Mouse (Mus musculus): ENCODE results near the gene Sorl1. TPM values are rescaled to one million over a fixed set of nuclear protein-coding genes. Genes with fewer than 3 reads are reported as not detected.

Sorl1 gene
- total RNA-seq, 2 experiments from 2014 or later = 12.5 to 13.3 TPM

DNA sequence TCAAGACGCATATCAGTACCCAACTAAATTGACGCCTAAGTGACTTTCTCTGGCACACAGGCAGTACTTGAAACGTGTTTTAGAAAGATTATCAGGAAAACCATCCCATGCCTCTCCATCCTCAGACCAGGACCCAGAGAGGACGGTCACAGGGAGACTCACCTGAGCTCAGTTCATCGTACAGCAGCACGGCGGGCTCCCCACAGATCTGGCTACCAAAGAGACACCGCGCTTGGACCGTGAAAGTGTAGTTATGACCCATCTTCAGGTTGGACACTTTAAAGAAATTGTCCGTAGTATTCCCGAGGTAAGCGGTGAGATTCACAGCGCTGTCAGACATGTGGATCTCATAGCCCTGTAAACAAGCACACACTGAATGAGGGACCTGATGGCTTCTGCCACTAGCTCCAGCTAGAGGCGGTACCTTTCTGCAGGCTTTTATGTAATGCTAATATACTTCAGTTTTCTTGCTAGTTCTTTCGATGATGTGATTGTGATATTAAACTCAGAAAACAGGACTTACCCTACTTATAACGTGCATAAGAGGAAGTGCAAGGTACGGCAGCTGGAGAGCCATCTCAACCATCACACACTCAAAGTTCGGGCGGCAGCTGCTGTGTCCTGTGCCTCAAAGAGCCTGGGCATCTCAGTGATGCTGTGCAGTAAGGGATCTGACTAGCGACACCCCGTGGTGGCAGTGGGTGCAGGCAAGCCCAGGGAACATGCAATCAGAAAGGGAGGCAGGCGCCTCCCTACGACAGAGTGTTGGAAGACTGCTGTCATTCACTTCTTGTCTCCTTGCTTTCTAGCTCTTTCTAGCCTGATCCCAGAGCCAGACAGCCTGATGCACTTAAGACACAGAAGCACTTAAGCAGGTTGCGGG, 150.1 kb downstream of the Sorl1 start:
- intact Hi-C loops (cut with DNase I) = no loop called here
- peak; percentile 14 to 55 for DNase-seq

DNA sequence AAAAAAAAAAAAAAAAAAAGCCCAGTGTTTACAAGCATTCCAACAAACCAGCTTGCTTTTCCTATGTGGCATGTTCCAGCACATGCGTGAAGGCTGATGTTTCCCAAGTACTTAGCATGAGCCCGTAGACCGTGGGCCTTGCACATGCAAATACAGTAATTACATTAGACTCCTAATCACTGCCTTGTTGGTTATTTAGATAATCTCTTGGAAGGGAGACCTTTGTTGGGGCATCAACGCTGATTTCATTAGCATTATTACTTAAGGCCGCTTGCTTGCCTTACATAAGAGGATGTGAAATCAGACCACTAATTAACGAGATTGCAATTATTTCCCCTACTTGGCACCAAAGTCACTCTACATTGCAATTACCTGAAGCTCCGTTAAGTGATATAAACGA, 154.1 kb downstream of the Sorl1 start:
- no peak for DNase-seq
- intact Hi-C loops (cut with DNase I) = no loop called here

DNA sequence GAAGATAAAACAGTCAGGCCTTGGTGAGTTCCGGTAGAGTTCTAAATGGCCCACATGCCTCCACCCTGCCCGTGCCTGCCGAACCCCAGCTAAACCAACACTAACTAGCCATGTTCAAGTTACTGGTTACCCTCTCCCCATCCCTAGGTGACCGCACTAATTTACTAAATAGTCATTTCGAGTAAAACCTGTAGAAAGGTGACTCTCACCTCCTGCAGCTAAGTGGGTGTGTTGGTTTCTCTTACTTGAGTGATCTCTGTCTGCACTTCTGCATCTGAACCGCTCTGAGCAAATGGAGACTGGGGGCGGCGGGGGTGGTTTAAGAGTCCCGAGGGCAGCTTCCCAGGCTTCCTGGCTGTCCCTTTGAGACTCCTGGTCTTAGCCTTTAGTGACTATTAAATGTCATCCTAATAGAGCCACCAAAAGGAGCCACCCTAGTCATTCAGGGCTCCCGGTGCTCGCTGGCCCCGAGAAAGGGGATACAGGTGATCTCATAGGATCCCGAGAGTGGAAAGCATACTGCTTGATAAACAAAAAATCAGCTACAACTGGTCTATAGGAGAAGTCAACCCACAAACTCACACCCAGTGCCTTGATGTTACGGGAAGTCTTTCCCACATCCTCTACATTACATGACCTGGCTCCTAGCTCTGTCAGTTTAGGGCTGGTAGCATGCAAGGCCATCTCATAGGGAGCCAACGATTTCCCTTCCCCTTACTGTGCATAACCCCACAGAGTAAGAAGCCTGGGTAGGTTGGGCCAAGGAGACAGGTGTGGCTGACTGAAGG, 155.2 kb downstream of the Sorl1 start:
- intact Hi-C loops (cut with DNase I) = no loop called here
- no peak for DNase-seq

DNA sequence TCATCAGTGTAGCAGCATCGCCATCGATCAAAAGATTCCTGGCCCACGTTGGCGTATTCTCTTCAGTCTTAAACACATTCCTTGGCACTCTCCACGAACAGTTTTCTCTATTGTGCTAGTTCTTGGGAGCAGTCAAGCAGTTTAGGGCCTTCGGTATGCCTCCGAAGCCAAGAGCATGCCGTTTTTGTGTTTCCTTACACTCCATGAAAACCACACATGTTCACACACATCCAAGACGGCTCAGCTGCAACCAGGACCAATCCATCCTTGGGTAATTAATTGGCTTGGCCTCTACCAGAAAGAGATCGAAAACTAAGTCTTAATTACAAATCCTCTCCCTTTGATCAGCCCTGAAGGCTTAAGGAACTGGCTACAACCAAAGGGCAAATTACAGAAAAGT, 162.8 kb downstream of the Sorl1 start:
- intact Hi-C loops (cut with DNase I) = no loop called here

DNA sequence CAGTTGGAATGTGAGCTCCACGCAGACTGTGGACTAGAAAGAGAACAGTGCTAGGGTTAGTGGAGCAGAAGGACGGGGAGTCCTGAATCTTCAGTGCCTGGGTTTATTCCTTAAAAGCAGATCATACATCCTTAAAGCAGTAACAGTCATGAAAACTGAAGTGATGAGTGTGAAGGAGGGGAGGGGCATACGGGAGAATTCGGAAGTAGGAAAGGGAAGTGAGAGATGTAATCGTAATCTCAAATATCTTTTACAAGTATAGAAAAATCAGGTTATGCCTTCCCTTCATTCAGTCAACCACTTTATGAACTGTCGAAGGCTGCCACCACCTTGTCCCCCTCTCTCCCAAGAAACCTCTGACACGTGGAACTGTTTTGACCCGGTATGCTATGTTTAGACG, 165.8 kb downstream of the Sorl1 start:
- DNase-seq = no peak
- intact Hi-C loops (cut with DNase I) = no loop called here

More for the DNA sequence above, 162.8 kb downstream of the Sorl1 start:
- DNase-seq = no peak

DNA sequence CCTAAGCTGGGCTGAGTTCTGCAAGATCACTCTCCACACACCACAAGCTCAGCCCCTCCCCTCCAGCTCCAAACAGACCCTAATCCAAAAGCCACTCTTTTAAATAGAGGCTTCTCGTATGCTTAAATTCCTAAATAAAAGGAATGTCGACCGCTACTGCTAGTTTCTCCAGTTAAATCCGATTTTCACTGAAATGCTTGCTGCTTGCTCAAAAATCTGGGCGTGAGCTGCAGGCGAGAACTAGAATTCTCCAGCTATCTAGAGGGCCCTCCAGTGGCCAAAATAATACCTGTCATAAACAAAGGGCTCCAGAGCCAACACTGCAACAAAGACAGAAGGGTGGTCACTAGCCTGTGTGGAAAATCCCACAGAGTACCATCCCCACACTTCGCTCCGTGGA, 170.6 kb downstream of the Sorl1 start:
- peak; percentile 58 to 64 for DNase-seq
- intact Hi-C loops (cut with DNase I) = loop anchor here (5.0 kb wide), 2 partner anchors 561 to 626 kb away; no protein-coding TSS in a partner anchor

DNA sequence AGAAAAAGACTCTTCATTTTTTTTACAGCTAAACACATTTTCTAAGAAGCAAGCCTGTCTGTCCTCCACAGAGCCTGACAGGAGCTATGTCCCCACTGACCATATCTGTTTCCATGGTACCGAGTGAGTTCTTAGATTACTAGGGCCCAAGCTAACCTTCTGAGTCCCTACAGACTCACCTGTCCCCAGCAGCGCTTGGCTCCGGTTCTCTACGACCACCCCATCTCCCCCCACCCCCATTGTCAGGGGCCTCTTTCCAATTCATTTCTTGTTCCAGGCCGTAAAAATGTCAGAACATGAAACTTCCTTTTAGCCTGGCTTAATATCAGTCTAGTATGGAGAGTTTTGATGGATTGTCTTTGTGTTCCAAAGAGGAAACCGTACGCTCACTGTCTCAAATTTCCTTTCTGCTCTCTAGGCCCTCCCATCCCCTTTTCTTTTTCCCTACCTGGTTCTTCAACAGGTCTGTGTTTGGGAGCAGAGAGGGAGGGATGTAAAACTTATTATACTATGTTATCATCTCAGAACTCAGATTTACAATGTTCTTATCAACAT, 171.4 kb downstream of the Sorl1 start:
- intact Hi-C loops (cut with DNase I) = loop anchor here (5.0 kb wide), 2 partner anchors 560 to 625 kb away; no protein-coding TSS in a partner anchor
- DNase-seq = no peak

DNA sequence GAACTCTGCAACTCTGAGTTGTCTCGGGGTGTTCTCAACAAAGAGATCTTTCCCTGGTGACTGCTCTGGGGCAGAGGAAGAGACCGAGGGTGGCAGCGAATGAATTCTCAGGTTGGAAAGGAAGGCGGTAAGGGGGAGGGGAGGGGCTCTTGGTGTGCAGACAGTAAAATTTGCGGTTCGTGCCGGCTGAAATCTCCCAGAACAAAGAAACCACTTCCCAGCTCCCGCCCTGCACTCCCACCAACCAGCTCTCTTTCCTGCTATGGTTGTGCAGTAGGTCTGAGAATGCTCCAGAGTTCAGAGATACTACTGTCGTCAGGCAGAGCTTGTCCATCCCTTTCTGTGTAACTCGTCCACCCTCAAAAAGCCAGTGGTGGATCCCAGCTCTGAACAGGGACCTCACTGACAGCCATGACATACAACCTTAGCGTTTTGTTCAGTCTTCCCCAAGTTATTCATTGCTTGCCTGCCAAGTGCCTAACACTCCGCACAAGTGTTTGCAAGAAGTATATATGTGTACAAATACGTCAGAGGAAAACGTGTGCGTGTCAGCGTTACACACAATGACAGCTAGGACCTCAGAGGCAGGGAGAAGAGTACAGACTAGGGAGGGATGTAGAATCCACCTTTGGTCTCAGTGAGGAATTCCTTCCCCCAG, 172.5 kb downstream of the Sorl1 start:
- DNase-seq = no peak
- intact Hi-C loops (cut with DNase I) = loop anchor here (1.0 to 5.0 kb wide), 5 partner anchors 372 to 722 kb away; no protein-coding TSS in a partner anchor

DNA sequence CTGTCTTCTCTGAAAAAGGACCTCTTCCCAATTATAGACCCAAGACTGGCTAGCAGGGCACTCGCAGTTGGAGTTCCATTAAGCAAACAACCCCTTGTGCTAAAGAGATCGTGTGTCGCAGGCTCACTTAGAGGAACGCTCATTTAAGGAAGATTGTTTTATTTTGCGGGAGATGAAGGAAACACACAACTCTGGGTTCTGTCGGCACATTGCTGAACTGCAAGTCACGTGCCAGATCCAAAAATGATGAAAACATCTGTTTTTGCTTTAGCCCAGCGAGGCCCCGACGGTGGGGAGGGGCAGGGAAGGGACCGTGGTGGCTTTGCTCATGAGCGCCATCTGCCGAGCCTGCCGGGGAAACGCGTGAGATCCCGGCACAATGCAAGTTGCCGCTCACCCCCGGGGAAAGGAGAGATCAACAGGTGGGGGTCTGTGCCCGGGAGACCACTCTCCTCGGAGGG, 173.1 kb downstream of the Sorl1 start:
- peak; percentile 92 to 93 for DNase-seq
- intact Hi-C loops (cut with DNase I) = loop anchor here (1.0 to 5.0 kb wide), 6 partner anchors 61 to 722 kb away; no protein-coding TSS in a partner anchor

DNA sequence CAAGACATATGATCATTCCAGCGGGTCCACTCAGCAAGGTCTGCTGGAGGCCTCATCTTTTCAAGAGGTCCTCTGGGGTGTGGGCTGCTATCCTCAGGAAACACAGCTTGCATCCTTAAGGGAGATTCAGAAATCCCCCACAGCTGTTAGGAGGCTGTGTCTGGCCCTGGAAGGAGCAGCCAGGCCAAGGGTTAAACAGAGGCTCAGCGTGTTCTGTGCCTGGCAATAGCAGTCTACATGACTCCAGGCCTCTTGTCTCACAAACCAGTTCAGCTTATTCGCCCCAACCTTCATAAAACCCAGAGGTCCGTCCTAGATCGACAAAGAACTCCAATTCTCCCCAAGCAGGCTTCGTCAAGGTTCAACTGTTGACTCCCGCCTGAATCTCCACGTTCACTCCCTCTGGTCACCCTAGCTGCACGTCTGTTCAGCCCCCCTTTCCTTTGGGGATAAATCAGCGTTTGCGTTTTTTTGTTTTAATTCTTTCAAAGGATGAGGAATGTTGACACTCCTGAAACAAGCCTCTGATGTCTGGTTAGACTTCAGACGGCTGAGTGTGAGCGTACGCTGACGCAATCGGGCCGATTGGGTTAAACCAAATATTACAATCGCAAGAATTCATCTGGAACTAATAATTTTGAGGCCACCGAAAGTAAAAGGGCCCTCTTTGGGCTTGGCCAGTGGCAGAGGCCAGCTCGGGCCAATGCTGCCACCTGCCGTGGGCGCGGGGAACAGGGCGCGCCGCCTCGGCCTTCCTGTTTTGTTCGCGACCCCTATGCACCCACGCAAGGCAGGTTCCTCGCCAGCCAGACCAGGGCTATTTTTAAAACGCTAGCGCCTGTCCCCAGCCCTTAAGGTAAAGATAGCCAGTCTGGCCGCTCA, 173.7 kb downstream of the Sorl1 start:
- intact Hi-C loops (cut with DNase I) = loop anchor here (1.0 to 5.0 kb wide), 3 partner anchors 60 to 623 kb away; no protein-coding TSS in a partner anchor
- peak; percentile 93 to 94 for DNase-seq

DNA sequence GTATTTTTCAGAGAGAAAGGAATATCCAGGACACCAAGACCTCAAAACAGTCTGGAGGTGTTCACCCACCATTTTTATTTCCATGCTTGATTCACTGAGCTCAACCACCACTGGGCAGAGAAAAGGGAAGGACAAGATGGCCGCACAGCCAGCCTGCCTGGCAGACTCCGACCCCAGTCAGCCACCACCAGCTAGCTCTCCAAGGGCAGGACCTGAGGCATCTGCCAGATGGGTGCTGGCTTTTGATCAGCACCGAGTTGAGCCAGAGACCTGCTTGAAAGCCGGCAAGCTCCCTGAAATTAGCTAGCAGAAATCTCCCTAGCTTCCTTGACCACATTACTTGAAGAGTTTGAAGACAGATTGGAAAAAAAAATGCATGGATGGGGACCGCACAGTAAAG, 174.6 kb downstream of the Sorl1 start:
- intact Hi-C loops (cut with DNase I) = no loop called here
- peak in 1 of 2 experiments; percentile 18 for DNase-seq

DNA sequence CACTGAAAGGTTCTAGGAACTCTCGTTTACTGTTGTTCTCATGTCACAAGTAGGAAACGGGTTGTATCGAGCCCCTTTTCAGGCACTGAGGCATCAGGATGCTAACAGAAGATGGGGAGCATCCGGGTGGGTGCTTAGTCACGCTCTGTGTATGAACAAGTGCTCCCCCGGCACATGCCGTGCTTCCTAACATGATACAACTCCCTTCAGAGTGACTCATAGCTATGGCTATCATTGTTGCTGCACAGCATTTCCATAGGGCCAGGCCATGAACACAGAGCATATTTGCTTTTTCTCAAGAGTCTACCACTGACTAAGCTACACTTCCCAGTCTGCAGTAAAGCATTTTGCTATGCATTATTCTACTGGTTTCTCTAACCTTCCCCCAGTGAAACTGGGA, 179.1 kb downstream of the Sorl1 start:
- intact Hi-C loops (cut with DNase I) = no loop called here
- DNase-seq = no peak

DNA sequence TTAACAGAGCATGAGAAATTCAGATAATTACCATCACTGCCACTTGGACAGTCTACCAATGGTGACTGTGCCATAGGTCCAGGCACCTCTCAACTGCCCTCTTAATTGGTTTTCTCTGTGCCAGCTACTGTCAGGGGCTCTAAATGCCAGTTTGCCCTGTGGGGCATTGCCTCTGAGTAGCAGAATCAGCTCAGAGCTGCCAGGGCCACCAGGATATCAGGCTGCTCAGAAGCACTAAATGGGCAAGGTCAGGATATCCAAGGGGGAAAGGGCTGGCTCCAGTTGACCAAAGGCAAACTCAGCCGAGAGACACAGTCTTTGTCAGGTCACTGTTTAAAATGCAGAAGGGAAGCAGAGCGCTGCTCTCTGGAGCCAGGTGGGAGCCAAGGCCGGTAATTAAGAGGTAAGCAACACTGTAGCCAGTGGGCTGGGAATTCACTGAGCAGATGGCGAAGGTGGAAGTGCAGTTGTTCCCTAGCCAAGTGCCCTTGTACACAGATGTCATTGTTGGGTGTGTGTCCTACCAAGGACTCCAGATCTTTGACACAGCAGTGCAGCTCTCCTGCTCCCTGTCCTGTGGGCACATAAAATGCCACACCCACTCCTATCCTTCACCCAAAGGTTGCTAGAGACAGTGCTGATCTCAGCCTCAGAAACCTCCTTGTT, 181.0 kb downstream of the Sorl1 start:
- intact Hi-C loops (cut with DNase I) = no loop called here
- DNase-seq = no peak

DNA sequence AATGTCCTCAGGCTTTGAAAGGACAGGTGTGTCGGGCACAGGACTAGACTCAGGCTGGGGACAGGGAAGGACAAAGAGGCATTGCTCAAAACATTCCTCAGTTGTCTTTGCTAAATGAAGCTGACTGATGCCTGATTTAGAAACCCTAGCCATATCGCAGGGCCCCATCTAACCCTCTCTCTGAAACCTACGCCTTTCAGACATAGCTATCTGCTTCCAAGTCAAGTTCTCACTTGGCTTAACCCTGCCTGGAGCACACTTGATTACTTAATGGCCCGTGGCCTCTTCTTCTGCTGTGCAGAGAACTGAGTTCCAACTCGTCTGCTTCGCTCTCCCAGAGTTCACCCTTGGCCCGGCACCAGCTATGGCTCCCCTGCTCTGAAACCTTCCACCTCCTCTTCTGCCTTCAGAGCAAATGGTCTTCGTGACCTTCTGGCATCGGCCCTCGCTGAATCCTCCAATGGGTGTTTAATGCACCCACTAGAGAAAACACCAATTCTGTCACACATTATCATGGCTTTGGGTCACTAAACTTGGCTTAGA, 183.7 kb downstream of the Sorl1 start:
- intact Hi-C loops (cut with DNase I) = no loop called here
- no peak for DNase-seq

DNA sequence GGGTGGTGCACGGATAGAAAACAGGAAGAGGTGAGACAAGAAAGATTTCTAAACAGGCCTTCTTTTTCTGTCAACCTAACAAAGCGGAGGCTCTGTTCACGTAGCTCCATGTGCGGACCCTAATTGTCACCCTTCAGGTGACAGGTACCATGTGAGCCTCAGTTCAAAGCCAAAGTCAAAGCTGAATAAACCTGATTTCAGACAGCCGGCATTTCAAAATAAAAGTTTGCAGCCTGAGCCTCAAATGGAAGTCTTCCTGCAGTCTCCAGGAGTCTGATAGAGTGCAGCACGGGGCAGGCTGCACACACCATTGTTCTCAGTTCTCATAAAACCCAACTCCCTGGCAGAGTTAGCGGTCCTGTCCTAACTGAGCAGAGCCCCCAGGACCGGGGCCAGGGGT, 185.6 kb downstream of the Sorl1 start:
- intact Hi-C loops (cut with DNase I) = no loop called here
- no peak for DNase-seq

DNA sequence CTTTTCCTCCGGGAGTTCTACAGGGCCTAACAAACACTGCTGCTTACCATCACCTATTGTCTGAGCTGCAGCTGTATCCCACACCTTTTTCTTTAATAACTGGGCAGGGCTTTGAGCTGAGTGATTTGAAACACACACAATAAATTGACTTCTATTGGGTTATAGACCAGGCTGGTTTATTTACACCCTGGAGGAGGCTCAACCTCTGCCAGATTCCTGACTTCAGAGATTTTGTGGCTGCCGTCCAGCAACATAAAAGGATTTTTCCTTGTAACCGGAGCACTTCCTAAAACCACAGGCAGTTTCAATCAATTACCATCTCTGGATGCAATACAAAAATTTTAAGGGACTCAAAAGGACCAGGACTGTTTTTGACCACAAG, 186.1 kb downstream of the Sorl1 start:
- intact Hi-C loops (cut with DNase I) = no loop called here
- DNase-seq = peak in 1 of 2 experiments; percentile 35

DNA sequence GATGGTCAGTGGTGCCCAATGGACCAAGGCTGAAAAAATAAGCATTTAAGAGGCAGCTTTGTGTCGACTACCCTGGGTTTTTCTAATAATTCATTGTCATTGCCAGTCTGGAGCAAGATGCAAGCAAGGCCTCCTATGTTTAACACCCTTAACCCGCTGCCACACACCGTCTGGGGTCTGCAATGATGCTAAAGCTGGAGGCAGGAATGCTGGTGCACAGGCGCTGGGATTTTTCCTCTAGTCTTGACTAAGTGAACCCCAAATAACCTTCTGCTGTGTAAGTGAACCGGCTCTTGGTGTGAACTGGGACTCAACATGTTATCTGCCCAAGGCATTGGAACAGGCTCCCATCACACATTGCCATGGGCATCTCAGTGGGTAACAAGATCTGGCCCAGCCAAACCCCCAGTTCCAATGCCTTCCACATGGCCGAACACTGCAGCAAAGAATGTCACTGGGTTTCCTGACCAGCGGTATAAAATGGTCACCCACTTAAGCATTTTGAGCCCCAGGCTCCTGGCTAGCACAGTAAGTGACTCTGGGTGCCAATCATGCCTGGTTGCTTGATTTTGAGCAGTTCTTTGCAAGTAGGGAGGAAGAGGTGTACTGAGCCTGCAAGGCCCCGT, 186.6 kb downstream of the Sorl1 start:
- DNase-seq = no peak
- intact Hi-C loops (cut with DNase I) = no loop called here

DNA sequence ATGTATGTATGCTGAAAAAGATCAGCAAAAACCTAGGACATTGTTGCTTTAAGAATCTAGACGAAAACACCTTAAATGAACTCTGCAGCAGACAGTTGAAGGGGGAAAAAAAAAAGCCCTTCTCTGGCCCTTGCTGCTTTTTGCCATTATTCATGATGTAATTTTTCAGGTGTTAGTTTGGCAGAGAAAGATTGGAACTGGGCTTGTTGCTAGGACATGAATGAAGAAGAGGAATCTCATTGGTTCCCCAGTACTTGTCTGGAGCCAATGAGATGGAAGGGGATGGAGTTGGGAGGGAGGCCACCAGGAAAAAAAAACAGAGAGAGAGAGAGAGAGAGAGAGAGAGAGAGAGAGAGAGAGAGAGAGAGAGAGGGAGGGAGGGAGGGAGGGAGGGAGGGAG, 187.5 kb downstream of the Sorl1 start:
- DNase-seq = no peak
- intact Hi-C loops (cut with DNase I) = no loop called here

All from heart, postnatal 36 days (tissue).